Mouse (Mus musculus): Measurements from ENCODE around the gene Ldlr. TPM values are rescaled to one million over a fixed set of nuclear protein-coding genes. Genes with fewer than 3 reads are reported as not detected.

The Ldlr gene
- polyA plus RNA-seq, 1 experiment, result 21.4 TPM

DNA sequence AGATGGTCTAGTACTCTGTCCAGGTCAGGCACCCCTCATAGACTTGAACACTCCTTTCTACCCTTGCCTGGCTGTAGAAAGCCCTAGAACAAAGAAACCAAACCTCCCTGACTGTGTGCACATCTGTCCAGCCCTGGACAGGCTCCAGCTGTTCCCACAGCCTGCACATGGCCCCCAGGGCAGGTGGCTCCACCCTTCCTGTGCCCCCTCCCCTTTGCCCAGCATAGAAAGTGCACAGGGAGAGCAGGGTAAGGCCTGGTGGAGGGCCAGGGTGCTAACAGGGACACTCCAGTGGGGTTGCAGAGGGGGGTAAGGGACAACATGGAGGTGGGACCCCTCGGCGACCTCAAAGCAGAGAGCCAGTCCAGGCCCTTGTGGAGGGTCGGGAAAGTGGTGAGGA lies 73.0 kb downstream of the Ldlr start:
- DNase-seq (ENCODE audit: low read depth), result no peak
- TF ChIP-seq POLR2A (IDR thresholded peaks at IDR 0.05; ENCODE audit: borderline replicate concordance, extremely low read depth, insufficient read depth, insufficient read length, poor library complexity, severe bottlenecking) (no peak), CTCF (IDR thresholded peaks at IDR 0.05; ENCODE audit: borderline replicate concordance, extremely low read depth, insufficient read depth, insufficient read length) (no peak)

DNA sequence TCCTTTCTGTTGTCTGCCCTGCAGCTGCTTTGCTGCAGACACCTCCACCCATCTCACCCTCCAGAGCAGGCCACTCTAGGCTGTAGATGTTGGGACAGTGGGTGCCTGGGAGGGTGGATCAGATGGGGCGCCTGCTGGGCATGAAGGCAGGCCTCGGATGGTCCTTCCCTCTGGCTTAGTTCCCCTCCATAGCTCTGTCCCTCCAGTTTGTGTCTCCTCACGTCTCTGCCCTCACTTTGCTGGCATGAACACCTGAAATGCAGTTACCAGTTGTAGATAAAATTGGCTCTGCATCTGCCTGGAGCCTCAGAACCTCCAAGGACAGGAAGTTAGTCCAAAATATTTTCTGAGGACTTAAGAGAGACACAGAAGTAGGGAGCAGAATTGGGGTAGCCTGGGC lies 73.6 kb downstream of the Ldlr start:
- no peak for TF ChIP-seq POLR2A (IDR thresholded peaks at IDR 0.05; ENCODE audit: borderline replicate concordance, extremely low read depth, insufficient read depth, insufficient read length, poor library complexity, severe bottlenecking)
- no peak for TF ChIP-seq CTCF (IDR thresholded peaks at IDR 0.05; ENCODE audit: borderline replicate concordance, extremely low read depth, insufficient read depth, insufficient read length)
- no peak for DNase-seq (ENCODE audit: low read depth)

DNA sequence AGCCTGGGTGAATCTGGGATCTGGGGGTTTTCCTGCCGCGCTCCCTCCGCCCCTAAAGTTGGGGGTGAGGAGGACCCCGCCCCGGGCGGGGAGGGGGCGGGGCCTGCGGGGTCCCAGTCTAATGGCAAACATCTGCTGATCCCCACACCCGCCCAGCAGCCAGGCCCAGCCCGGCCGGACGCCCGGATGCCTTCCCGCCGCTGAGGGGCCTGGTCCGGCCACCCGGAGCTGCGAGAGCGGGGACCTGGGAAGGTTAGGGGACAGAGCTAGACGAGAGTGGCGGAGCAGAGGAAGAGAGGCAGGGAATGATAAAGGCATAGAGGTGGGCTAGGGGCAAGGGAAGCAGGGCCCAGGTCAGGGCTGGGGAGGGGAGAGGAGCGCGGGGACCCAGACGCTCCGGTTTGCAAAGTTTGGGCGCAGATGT lies 74.7 kb downstream of the Ldlr start:
- TF ChIP-seq CTCF (IDR thresholded peaks at IDR 0.05; ENCODE audit: borderline replicate concordance, extremely low read depth, insufficient read depth, insufficient read length), result no peak
- 0 out of 2 replicates have a peak, but pooled peaks have one; percentile 13 for TF ChIP-seq POLR2A (IDR thresholded peaks at IDR 0.05; ENCODE audit: borderline replicate concordance, extremely low read depth, insufficient read depth, insufficient read length, poor library complexity, severe bottlenecking)
- DNase-seq (ENCODE audit: low read depth), result peak; percentile 32

DNA sequence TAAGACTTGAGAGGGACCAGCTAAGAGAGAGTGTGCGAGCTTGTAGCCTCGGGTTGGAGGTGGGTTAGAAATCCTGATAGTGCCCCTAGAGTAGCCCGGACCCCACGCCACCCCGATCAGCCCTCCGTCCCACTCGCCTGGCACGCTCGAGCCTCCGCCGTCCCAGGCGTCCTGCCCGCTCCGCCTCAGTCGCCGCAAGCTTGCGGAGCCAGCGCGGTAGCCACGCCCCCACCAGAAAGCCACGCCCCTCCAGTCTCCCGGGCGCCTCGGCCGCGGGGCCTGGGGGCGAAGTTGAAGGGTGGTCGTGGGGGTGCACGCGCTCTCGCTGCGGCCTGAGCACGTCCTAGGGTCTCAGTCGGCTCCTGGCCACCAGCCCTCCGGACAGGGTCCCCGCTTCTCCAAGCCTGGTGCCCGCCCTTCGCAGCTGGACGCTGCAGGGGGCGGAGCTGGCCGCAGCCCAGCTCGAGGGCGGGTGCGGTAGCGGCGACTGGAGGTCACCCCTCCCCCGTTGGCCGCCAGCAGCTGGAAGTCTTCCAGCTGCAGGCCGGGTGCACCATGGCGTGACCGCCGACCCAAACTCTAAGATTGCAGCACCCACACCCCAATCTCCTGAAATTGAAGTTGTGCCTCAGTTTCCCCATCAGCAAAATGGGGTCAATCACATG lies 75.2 kb downstream of the Ldlr start, which contains the start of gene Kank2:
TSS of gene Kank2 (minus strand) at position 400 of the 665 bp plus-strand sequence.
- TF ChIP-seq POLR2A (IDR thresholded peaks at IDR 0.05; ENCODE audit: borderline replicate concordance, extremely low read depth, insufficient read depth, insufficient read length, poor library complexity, severe bottlenecking), result 0 out of 2 replicates have a peak, but pooled peaks have one; percentile 32
- TF ChIP-seq CTCF (IDR thresholded peaks at IDR 0.05; ENCODE audit: borderline replicate concordance, extremely low read depth, insufficient read depth, insufficient read length), result no peak
- peak; percentile 82 for DNase-seq (ENCODE audit: low read depth)

DNA sequence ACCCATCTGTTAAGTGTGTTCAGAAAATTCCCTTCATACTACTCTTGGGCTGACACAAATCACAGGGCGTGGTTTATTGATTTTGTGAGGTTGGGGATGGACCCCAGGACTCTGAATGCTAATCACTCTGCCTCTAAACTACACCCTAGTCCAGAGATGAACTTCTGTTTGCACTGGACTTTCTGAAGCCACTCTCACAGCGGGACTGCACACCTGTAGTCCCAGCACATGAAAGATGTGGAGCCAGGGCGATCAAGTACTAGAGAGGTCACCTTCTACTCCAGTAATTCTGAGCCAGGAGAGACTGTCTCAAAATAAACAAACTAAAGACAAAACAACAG lies 75.7 kb downstream of the Ldlr start:
- no peak for TF ChIP-seq POLR2A (IDR thresholded peaks at IDR 0.05; ENCODE audit: borderline replicate concordance, extremely low read depth, insufficient read depth, insufficient read length, poor library complexity, severe bottlenecking)
- TF ChIP-seq CTCF (IDR thresholded peaks at IDR 0.05; ENCODE audit: borderline replicate concordance, extremely low read depth, insufficient read depth, insufficient read length), result no peak
- no peak for DNase-seq (ENCODE audit: low read depth)

Other genes with a start within 250 kb of the Ldlr start
- gene Tmed1, start 213.2 kb upstream of the Ldlr start, polyA plus RNA-seq (2012; rRNA removed), result 40.8 and 49.2 TPM in 2 replicates
- 1.00 and 1.0 TPM in 2 replicates for gene AB124611, start 197.3 kb upstream of the Ldlr start, polyA plus RNA-seq (2012; rRNA removed)
- gene Carm1, start 176.6 kb upstream of the Ldlr start, polyA plus RNA-seq (2012; rRNA removed), result 119 and 135 TPM in 2 replicates
- 78.1 and 80.7 TPM in 2 replicates for gene Timm29, start 130.8 kb upstream of the Ldlr start, polyA plus RNA-seq (2012; rRNA removed)
- 17.5 and 26.8 TPM in 2 replicates for gene Yipf2, start 130.7 kb upstream of the Ldlr start, polyA plus RNA-seq (2012; rRNA removed)
- gene Smarca4, start 107.3 kb upstream of the Ldlr start, polyA plus RNA-seq (2012; rRNA removed), result 198 and 241 TPM in 2 replicates
- gene Spc24, start 36.8 kb downstream of the Ldlr start, polyA plus RNA-seq (2012; rRNA removed), result 19.6 and 34.1 TPM in 2 replicates
- 5.9 and 10.8 TPM in 2 replicates for gene Kank2, start 75.3 kb downstream of the Ldlr start, polyA plus RNA-seq (2012; rRNA removed)
- not detected in 2 replicates for gene Angptl8, start 112.0 kb downstream of the Ldlr start, polyA plus RNA-seq (2012; rRNA removed)
- 53.6 and 59.4 TPM in 2 replicates for gene Dock6, start 129.2 kb downstream of the Ldlr start, polyA plus RNA-seq (2012; rRNA removed)
- 23.3 and 34.1 TPM in 2 replicates for gene Rab3d, start 194.7 kb downstream of the Ldlr start, polyA plus RNA-seq (2012; rRNA removed)
- 15.7 and 16.1 TPM in 2 replicates for gene Ccdc159, start 204.0 kb downstream of the Ldlr start, polyA plus RNA-seq (2012; rRNA removed)
- 28.6 and 46.8 TPM in 2 replicates for gene Tmem205, start 204.1 kb downstream of the Ldlr start, polyA plus RNA-seq (2012; rRNA removed)
- gene Plppr2, start 213.6 kb downstream of the Ldlr start, polyA plus RNA-seq (2012; rRNA removed), result 179 and 182 TPM in 2 replicates
- gene Swsap1, start 232.3 kb downstream of the Ldlr start, polyA plus RNA-seq (2012; rRNA removed), result 7.3 and 8.7 TPM in 2 replicates
- gene Epor, start 240.0 kb downstream of the Ldlr start, polyA plus RNA-seq (2012; rRNA removed), result 2.1 and 2.3 TPM in 2 replicates